Comparison of ENCODE assay signal across 9 mouse cellular contexts in the genomic region with DNA sequence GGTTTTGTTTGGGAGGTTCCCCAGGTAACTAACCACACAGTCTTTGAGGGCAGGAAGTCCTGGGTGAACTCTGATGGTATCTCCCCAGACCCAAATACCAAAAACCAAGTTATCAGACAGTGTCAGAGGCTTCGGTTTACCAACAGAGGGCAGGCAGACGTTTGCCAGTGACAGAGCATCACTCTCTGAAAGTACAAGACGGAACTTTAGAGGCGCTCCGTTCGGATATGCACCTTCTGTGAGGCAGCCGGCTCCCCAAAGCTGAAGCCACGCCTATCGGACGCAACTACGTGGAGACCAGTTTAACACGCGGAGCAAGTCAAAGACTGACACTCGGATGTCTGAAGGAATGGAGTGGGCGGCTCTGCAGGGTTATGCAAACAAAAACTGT. TPM values are rescaled to one million over a fixed set of nuclear protein-coding genes. Genes with fewer than 3 reads are reported as not detected.
DNase-seq lines count a peak whose midpoint lies in the region; ATAC-seq and TF ChIP-seq lines count a peak whose summit lies in the region.
"Had no signal": no experiment of that assay in that cellular context is flagged by ENCODE, and none has a peak within 500 bp of the region (broad histone marks: within the 10 kb centered on the region; RNA-seq: fewer than 3 reads in every experiment).

No protein-coding gene starts in this region.

- TF ChIP-seq CTCF in heart, adult 2 months (IDR thresholded peaks at IDR 0.05) = peak; percentile 26; the same call in 1 of the 2 replicates
- no peak for TF ChIP-seq CTCF in liver, postnatal 0 days (IDR thresholded peaks at IDR 0.05; ENCODE audit: low read depth)

- H3K9ac ChIP-seq in heart, adult 2 months (ENCODE audit: low read depth, low read length) = no peak overlapping the region
- H3K9ac ChIP-seq in heart, embryonic 13.5 days = peak overlapping the region; percentile 69
- no peak overlapping the region for H3K9ac ChIP-seq in liver, postnatal 0 days (replicated peaks)

- WGBS in heart, adult 2 months = 7% methylated on average over 15 of the region's 15 CpGs
- WGBS in heart, embryonic 13.5 days = 14% methylated on average over 15 of the region's 15 CpGs
- WGBS in liver, postnatal 0 days (ENCODE audit: insufficient replicate concordance) = 5% methylated on average over 15 of the region's 15 CpGs

- H3K79me2 ChIP-seq in heart, adult 2 months (replicated peaks; ENCODE audit: control insufficient read depth, insufficient read depth, low read length) = no peaks in the 10 kb centered on the region; the same call in 1 of the 2 replicates

- DNase-seq in heart, adult 2 months = peak in 1 of 2 experiments; percentile 27
- no peak for DNase-seq in heart, adult 9 months (ENCODE audit: low spot score in 2 of 2)
- DNase-seq in B cell, adult 2 months = peak; percentile 47 to 53
- DNase-seq in liver, postnatal 0 days = no peak
- no peak for DNase-seq in adrenal gland, postnatal 14 days
- DNase-seq in ovary, adult 18-20 months (ENCODE audit: low spot score) = no peak
- no peak for DNase-seq in frontal cortex, postnatal 14 days (ENCODE audit: low spot score in 2 of 2)
- DNase-seq: cerebellum, adult 9-10 months had no signal

- peak overlapping the region; percentile 59 for H3K4me2 ChIP-seq in heart, embryonic 13.5 days
- peak overlapping the region; percentile 20; the same call in 1 of the 2 replicates for H3K4me2 ChIP-seq in liver, postnatal 0 days (ENCODE audit: low read depth, low read length)

- H3K27ac ChIP-seq in heart, adult 2 months = peak overlapping the region; percentile 41
- peak overlapping the region; percentile 73 for H3K27ac ChIP-seq in heart, embryonic 13.5 days (replicated peaks)
- 0 out of 2 replicates have a peak overlapping the region, but pooled peaks have one; percentile 20 for H3K27ac ChIP-seq in liver, postnatal 0 days (ENCODE audit: low read depth)

- peaks cover 14% of the 10 kb centered on the region for H3K4me1 ChIP-seq in heart, adult 2 months (ENCODE audit: control insufficient read depth, insufficient read depth, low read length)
- peaks cover 56% of the 10 kb centered on the region for H3K4me1 ChIP-seq in heart, embryonic 13.5 days
- H3K4me1 ChIP-seq in liver, postnatal 0 days (ENCODE audit: insufficient read depth) = peaks cover 7% of the 10 kb centered on the region; the same call in 1 of the 2 replicates

- no peaks in the 10 kb centered on the region for H3K27me3 ChIP-seq in heart, adult 2 months (ENCODE audit: control insufficient read depth, insufficient read depth, low read length)
- no peaks in the 10 kb centered on the region for H3K27me3 ChIP-seq in heart, embryonic 13.5 days (replicated peaks)
- peaks cover 17% of the 10 kb centered on the region for H3K27me3 ChIP-seq in liver, postnatal 0 days (ENCODE audit: insufficient read depth, low read length)

- no peak for TF ChIP-seq POLR2A in heart, adult 2 months (IDR thresholded peaks at IDR 0.05; ENCODE audit: insufficient read depth, low read depth, low read length)

- no peaks in the 10 kb centered on the region for H3K9me3 ChIP-seq in heart, embryonic 13.5 days
- H3K9me3 ChIP-seq in liver, postnatal 0 days (ENCODE audit: low read length) = no peaks in the 10 kb centered on the region

- TF ChIP-seq EP300 in heart, adult 2 months (IDR thresholded peaks at IDR 0.05; ENCODE audit: insufficient read depth, low read depth, low read length) = no peak
- TF ChIP-seq EP300 in liver, postnatal 0 days (IDR thresholded peaks at IDR 0.05; ENCODE audit: low read depth) = no peak

- H3K36me3 ChIP-seq in heart, adult 2 months (ENCODE audit: control insufficient read depth, insufficient read depth, low read length) = peaks cover 8% of the 10 kb centered on the region
- peaks cover 29% of the 10 kb centered on the region for H3K36me3 ChIP-seq in heart, embryonic 13.5 days
- H3K36me3 ChIP-seq in liver, postnatal 0 days (replicated peaks; ENCODE audit: insufficient read depth, low read length) = no peaks in the 10 kb centered on the region

- H3K4me3 ChIP-seq in heart, adult 2 months = peak overlapping the region; percentile 16; the same call in 1 of the 2 replicates
- peak overlapping the region; percentile 23 for H3K4me3 ChIP-seq in heart, embryonic 13.5 days
- no peak overlapping the region for H3K4me3 ChIP-seq in liver, postnatal 0 days (ENCODE audit: low read depth, low read length)

- ATAC-seq in heart, embryonic 13.5 days (ENCODE audit: extremely low read depth, insufficient number of reproducible peaks, low FRiP score, low TSS enrichment) = no peak
- peak; percentile 21; the same call in 1 of the 2 replicates for ATAC-seq in liver, postnatal 0 days

- intact Hi-C loops in heart, adult 2 months (cut with DNase I) = loop anchor here (5.0 kb wide), 1 partner anchor 81 kb away; the partner anchor contains the start of gene Lemd3

RNA-seq across cellular contexts. Expression of gene Msrb3, which starts 3.0 kb away (rescaled TPM):
- total RNA-seq in heart, adult 2 months (2021) = 10 to 100 TPM; 88.7 to 92.5 TPM
- 53.5 and 86.5 TPM in 2 replicates for polyA plus RNA-seq in heart, adult 2 months (2012; rRNA removed)
- polyA plus RNA-seq in heart, embryonic 13.5 days (2015; fragmentation: Nextera tagmentation; extraction: Ambion mirVana) = 20.6 and 24.8 TPM in 2 replicates
- polyA plus RNA-seq in liver, postnatal 0 days (2015; fragmentation: Nextera tagmentation; extraction: Ambion mirVana) = 2.5 and 2.7 TPM in 2 replicates
- total RNA-seq in adrenal gland, postnatal 14 days (2021) = 37.0 and 40.0 TPM in 2 replicates

Comparison
In these comparisons a context has a peak if more than half of its experiments do, and no peak if none do; other contexts are left out.
1. DNase-seq: peak in B cell, adult 2 months (2 of 2); none in heart, adult 9 months (0 of 2), liver, postnatal 0 days (single experiment), adrenal gland, postnatal 14 days (single experiment), ovary, adult 18-20 months (single experiment) and frontal cortex, postnatal 14 days (0 of 2).
2. H3K27ac ChIP-seq: peak in every context shown above with its lines; median percentile 73 in heart, embryonic 13.5 days; 41 in heart, adult 2 months; 20 in liver, postnatal 0 days.